Mouse (Mus musculus) layer of hippocampus, postnatal 36 days (tissue): ENCODE results near the gene Myh7b. TPM values are rescaled to one million over a fixed set of nuclear protein-coding genes. Genes with fewer than 3 reads are reported as not detected.

Source experiments
- DNase-seq, 2 experiments: peaks; one replicate each; pipeline ENCODE4 v3.0.0; 2022
- total RNA-seq, 2 experiments: library from RNA; stranded (reverse); gene quantifications; 2 replicates each; pipeline ENCODE4 v1.2.3; 2021

Gene Myh7b
- 1 to 10 TPM; 3.3 to 5.3 TPM for total RNA-seq

DNA sequence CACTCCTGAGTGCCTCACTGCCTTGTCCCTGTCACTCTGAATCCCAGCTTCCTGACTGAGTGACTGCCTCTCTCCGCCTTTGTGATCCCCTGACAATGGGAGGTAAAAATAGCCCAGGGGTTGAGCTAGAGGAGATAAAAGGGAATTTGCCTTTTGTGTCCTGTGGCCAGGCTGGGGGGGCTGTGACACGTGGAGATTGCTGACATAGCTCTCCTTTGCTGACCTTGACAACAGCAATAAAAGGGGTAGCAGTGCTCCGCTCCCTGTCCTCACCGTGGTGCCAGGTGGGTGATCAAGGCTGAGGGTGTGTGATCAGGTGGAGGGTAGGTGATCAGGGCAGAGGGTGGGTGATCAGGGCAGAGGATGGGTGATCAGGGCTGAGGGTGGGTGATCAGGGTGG, at the start of gene Myh7b:
TSS of gene Myh7b (plus strand) at position 235 of the 400 bp plus-strand sequence.
- no peak for DNase-seq

GRCm38 (mm10) chr2:155562209-155562608, 48.8 kb upstream of the Myh7b start:
- no peak for DNase-seq

GRCm38 (mm10) chr2:155562934-155563333, 48.1 kb upstream of the Myh7b start:
- DNase-seq = no peak

- DNase-seq = no peak
Measured at GRCm38 (mm10) chr2:155567751-155568150, 43.3 kb upstream of the Myh7b start.

DNA sequence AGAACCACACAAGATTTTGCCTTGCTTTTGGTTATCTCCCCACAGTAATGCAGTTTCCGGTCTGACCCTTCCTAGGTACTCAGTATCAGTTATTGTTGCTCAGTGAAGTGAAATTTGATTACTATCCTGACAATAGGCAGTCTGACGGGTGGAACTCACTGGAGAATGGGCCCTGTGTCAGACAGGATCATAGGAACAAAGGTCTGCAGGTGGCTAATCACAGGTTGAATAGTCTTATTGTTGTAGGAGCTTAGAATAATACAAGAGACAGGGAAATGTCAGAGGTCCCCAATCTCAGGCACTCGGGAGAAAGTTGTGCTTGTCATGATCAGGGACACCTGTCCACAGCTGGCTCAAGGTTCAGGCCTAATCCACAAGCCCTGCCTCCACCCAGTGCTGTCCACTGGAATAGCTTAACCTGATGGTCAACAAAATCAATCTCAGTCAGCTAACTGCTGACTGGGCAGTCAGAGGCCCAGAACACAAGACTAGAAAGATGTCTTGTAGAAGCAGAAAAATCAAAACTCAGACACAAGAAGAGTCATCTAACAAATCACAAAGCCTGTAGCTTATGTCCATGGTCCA, 41.7 kb upstream of the Myh7b start:
- DNase-seq = no peak

DNA sequence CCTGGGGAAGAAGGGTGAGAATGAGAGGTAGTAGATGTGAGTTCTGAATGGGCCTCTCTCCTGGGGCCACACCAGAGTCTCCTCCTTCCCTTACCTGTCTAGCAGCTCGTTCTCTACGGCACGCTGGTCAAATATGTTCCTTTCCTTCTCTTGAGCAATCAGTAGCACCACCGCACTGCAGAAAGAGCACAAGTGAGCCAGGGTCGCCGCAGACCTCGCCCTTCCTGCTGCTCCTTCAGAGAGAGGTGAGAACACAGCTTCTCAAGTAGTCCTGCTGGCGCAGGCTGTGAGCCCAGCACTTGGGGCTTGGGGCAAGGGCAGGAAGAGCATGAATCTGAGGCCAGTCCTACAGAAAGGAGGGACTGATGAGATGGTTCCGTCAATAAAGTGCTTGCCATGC, 38.0 kb upstream of the Myh7b start:
- no peak for DNase-seq

GRCm38 (mm10) chr2:155573996-155574395, 37.0 kb upstream of the Myh7b start:
- DNase-seq = no peak

DNA sequence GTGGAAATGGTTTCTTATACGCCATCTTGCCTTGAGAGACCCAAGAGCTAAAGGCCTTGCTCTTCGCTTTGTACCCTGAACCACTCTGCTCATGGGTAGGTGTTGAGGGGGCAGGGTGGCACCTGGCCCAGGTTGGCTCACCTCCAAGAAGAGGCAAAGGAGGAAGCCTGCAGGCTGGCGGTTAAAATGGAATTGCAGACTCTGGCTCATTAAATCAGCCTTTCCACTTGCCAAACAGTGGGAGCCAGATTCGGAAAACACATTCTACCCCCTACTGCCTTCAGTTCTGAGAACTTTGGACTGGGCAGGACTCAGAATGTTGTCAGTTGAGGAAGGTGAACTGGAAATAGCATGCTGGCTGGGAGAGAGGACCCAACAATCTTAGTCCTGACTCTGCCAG, 36.3 kb upstream of the Myh7b start:
- DNase-seq = peak; percentile 16 to 35

- DNase-seq = no peak
Measured at GRCm38 (mm10) chr2:155576656-155577055, 34.4 kb upstream of the Myh7b start.

DNA sequence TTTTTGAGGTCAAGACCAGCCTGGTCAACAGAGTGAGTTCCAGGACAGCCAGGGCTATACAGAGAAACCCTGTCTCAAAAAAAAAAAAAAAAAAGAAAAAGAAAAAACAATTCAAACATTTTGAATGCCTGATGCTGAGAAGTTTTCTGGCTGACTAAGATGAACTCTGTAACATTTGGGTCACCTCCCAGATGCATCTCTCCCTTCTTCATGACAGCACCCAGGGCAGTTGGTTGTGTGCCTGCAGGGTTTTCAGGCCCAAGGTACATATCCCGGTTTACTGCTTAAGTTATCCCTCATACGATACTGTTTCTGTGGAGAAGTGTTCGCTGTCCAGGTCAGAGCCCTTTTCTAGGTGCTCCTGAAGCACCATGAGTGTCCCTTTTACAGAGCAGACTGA, 30.7 kb upstream of the Myh7b start:
- DNase-seq = no peak

DNA sequence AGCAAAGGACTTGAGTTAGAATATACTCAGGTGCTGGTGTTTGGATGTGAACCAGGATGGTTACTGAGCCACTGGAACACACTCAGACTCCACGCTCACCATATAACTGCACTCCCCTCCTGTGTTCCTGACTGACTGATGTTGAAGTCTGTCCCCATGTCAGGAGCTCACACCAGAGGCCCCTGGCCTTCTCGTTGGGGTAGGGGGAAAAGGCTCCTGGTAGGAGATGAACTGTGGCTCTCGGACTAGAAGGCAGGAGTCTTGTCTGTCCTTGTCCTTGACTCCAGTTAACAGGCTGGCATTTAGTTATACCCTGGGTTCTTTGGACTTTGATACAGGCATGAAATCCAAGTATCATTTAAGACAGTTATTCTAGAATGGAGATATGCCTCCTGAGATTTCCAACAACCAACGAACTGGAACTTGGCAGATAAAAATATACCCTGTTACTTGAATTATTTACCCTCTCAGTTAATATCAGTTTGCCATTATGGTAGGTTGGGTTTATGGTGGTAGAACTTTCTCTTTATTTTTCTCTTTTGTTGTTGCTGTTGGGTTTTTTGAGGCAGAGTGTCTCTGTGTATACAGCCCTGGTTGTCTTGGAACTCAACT, 28.5 kb upstream of the Myh7b start:
- DNase-seq = no peak

- DNase-seq = no peak
Measured at GRCm38 (mm10) chr2:155582996-155583395, 28.0 kb upstream of the Myh7b start.

- peak in 1 of 2 experiments; percentile 38 for DNase-seq
Measured at GRCm38 (mm10) chr2:155583927-155584530, 27.0 kb upstream of the Myh7b start.

DNA sequence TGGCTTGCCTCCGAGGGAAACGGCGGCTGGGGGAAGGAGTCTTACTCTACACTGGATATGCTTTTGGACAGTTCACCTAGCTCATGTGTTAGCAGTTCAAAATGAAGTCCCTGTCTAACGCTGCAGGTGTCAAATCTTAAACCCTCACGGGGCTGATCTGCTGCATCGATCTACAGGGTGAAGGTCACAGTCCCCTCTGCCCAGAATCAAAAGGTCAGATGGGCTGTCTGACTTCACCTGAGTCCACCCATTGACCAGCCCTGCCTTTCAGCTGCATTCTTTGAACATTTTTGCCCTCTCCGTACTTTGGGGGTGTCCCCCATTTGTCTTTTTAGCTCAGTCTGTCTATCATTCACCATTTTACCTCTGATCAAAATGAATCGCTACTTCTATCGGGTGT, 25.9 kb upstream of the Myh7b start:
- no peak for DNase-seq

DNA sequence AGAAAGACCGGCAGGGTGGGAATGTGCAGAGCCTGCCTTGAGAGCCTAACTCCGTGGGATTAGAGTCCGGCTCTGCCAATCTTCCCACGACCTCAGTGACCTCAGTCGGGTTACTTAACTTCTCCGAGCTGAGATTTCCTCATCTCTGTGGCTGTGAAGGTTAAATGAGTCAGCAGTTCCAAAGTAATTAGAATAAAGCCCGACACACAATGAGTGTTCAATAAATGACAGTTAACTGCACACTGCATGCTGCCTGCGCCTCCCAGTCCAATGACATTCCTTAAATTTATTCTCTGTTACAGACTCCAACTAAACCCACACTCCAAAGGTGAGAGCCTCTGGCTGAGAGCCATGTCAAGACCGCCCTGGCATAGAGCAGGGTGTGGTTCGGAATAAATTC, 25.5 kb upstream of the Myh7b start:
- DNase-seq = no peak

DNA sequence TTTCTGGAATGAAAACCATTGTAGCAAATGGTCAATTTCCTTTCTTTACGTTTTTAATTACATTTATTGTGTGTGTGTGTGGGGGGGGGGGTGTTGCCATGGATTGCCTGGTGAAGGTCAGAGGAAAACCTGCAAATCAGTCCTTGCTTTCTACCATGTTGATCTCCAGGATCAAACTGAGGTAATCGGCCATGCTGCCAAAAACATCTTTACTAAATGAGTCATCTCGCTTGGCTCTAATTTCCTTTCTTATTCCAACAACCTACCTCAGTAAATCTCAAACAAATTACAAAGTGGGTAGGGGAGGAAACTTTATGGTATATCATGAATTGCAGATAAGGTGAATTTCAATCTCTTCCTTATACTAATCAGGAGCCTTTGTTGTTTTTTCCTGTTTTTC, 22.9 kb upstream of the Myh7b start:
- DNase-seq = no peak

GRCm38 (mm10) chr2:155589521-155589920, 21.5 kb upstream of the Myh7b start:
- DNase-seq = no peak

GRCm38 (mm10) chr2:155590876-155591275, 20.1 kb upstream of the Myh7b start:
- DNase-seq = no peak

- no peak for DNase-seq
Measured at GRCm38 (mm10) chr2:155591676-155592075, 19.3 kb upstream of the Myh7b start.

DNA sequence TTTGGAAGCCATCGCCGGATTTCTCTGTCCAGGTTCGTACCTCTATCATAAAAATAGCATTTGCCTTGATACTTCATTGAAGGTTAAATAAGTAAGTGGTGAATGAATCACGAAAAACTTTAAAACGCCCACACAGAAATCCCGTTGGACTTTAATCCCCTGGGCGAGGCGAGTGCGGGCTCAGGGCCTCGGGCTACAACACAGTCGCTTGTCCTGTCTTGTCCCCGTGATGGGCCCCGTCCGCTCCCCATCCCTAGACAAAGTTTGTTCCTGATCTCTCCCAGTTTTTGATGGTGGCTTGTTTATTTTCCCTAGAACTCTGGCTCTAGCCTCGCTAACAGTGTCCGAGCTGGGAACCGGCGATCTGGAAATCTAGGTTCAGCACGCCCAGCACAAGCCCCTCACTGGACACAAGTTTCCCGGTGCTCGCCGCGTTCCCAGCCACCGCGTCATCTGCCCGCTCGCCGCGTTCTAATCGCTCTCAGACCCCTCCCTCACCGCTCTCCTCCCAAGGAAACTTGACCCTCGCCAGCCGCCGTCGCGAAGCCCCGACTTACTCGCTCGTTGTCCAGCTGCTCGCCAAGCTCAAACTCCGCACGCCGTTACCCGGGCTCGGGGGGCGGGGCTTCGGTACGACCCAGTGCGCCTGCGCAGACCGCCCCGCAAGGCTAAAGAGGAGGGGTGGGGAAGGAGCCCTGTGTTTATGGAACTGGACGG, 18.7 kb upstream of the Myh7b start, which contains the start of gene Gss:
TSS of gene Gss (minus strand) at position 674 of the 717 bp plus-strand sequence.
- DNase-seq = peak; percentile 98

DNA sequence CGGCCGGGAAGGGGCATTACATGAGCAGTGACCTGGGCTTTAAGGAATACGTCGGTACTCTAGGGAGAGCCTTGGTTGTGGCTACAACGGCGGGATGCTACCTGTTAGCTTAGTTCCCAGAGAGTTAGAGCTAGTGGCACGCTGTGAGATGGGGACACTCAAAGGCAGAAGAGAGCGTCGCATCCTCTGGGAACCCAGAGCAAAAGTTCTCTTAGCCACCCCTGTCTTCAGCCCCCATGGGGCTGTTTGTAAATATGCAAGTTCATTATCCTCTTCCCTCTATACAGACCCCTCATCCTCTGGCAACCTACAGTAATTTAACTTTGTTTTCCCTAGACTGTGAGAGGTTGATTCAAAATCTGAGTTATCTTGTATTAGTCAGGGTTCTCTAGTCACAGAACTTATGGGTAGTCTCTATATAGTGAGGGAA, 18.1 kb upstream of the Myh7b start:
- no peak for DNase-seq

DNA sequence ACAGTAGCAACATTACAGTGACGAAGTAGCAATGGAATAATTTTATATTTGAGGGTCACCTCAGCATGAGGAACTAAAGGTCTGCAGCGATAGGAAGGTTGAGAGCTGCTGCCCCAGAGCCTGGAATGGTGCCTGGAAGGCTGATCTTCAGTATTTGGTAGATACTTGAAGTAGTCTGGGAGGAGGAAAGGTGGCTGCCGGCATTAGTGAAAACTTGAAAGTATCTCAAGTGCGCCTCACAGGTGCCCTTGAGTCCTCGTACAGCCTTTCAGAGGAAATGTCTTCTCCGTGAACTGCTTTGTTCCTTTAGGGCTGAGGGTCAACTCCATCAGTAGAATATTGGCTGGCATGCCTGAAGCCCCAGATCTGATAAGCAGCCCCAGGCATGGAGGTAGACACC, 15.5 kb upstream of the Myh7b start:
- no peak for DNase-seq

- DNase-seq = no peak
Measured at GRCm38 (mm10) chr2:155603707-155604106, 7.3 kb upstream of the Myh7b start.
